Mouse (Mus musculus) heart, embryonic 12.5 days (tissue): ENCODE measurements around the gene Pigl. TPM values are rescaled to one million over a fixed set of nuclear protein-coding genes. Genes with fewer than 3 reads are reported as not detected.

Experiments used
- ATAC-seq: fragments of 200-750 bp; cut with Nextera tagmentation; 2 replicates; pipeline ENCODE4 v1.8.0; 2017; ENCODE audit warnings: moderate TSS enrichment, moderate library complexity; ENCODE audit not compliant: insufficient number of reproducible peaks, low FRiP score
- H3K27ac ChIP-seq: fragments of 300-500 bp; sonication (generic); 2 replicates; pipeline ENCODE4 v1.5.1; 2016; ENCODE audit warnings: mild to moderate bottlenecking, moderate library complexity; ENCODE audit not compliant: poor library complexity, severe bottlenecking
- H3K27me3 ChIP-seq: fragments of 300-500 bp; sonication (generic); replicated peaks from 2 replicates; pipeline ENCODE4 v1.6.1; 2016; ENCODE audit warnings: mild to moderate bottlenecking, moderate library complexity
- H3K36me3 ChIP-seq: fragments of 300-500 bp; sonication (generic); 2 replicates; pipeline ENCODE4 v1.6.1; 2016; ENCODE audit warnings: mild to moderate bottlenecking, moderate library complexity
- H3K4me1 ChIP-seq: fragments of 300-500 bp; sonication (generic); replicated peaks from 2 replicates; pipeline ENCODE4 v1.6.1; 2016; ENCODE audit warnings: mild to moderate bottlenecking
- H3K4me2 ChIP-seq: fragments of 300-500 bp; sonication (generic); 2 replicates; pipeline ENCODE4 v1.6.1; 2016; ENCODE audit warnings: mild to moderate bottlenecking, moderate library complexity
- H3K4me3 ChIP-seq: fragments of 300-500 bp; sonication (generic); 2 replicates; pipeline ENCODE4 v1.5.1; 2016; ENCODE audit warnings: mild to moderate bottlenecking
- H3K9ac ChIP-seq: fragments of 300-500 bp; sonication (generic); 2 replicates; pipeline ENCODE4 v1.6.1; 2016; ENCODE audit warnings: mild to moderate bottlenecking, moderate library complexity
- H3K9me3 ChIP-seq: fragments of 300-500 bp; sonication (generic); replicated peaks from 2 replicates; pipeline ENCODE4 v1.6.1; 2016; ENCODE audit warnings: mild to moderate bottlenecking, moderate library complexity
- WGBS: fragments of 180-500 bp; shearing (Covaris S2); methylation state at CpG from one replicate; pipeline ENCODE4 v1.1.7; 2016; 5-methylcytosine and 5-hydroxymethylcytosine counted together
- polyA plus RNA-seq: library from polyadenylated mRNA; unstranded; fragments of >200 nt; fragmentation: Nextera tagmentation; extraction: Ambion mirVana; gene quantifications from 2 replicates; pipeline ENCODE4 v1.2.1, GENCODE M21; 2016

Pigl gene
- polyA plus RNA-seq, 1 experiment from 2014 or later = 10.3 TPM

- peaks cover 16% of the 10 kb centered on the region; the same call in 1 of the 2 replicates for H3K27me3 ChIP-seq
- 0 out of 2 replicates have a peak, but pooled peaks cover 3% of the 10 kb centered on the region for H3K4me1 ChIP-seq
- no peak for ATAC-seq
- no peak overlapping the region for H3K9ac ChIP-seq
- H3K4me3 ChIP-seq = no peak overlapping the region
- no peak overlapping the region for H3K27ac ChIP-seq
- no peak overlapping the region for H3K4me2 ChIP-seq
- H3K36me3 ChIP-seq = no peaks in the 10 kb centered on the region
- WGBS = 91% methylated on average over 3 of the region's 3 CpGs
- H3K9me3 ChIP-seq = no peaks in the 10 kb centered on the region
Measured at GRCm38 (mm10) chr11:62543991-62544390, 85.7 kb downstream of the Pigl start.

DNA sequence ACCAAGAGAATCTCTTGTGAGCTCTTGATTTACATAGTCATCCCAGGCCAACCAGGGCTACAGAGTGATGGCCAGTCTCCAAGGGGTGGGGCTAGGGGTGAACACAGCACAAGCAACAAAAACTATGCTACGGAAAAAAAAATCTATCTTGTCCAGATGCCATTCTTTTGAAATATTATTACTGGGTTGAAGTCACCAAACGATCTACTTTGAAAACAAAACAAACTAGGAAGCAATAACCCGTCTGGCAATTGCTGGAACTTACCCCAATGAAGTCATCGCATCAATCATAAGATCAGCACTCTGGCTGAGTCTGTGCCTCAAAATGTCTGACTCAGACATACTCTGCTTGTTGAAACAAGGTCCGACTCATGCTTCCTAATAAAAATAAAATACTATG lies 91.5 kb downstream of the Pigl start:
- peaks cover 18% of the 10 kb centered on the region for H3K36me3 ChIP-seq
- WGBS = 14% methylated on average over 5 of the region's 5 CpGs
- peak overlapping the region; percentile 82 for H3K9ac ChIP-seq
- peak overlapping the region; percentile 56 for H3K4me3 ChIP-seq
- no peaks in the 10 kb centered on the region for H3K9me3 ChIP-seq
- H3K27me3 ChIP-seq = no peaks in the 10 kb centered on the region
- ATAC-seq = peak; percentile 63
- H3K4me2 ChIP-seq = peak overlapping the region; percentile 77
- peak overlapping the region; percentile 92 for H3K27ac ChIP-seq
- H3K4me1 ChIP-seq = peaks cover 20% of the 10 kb centered on the region

DNA sequence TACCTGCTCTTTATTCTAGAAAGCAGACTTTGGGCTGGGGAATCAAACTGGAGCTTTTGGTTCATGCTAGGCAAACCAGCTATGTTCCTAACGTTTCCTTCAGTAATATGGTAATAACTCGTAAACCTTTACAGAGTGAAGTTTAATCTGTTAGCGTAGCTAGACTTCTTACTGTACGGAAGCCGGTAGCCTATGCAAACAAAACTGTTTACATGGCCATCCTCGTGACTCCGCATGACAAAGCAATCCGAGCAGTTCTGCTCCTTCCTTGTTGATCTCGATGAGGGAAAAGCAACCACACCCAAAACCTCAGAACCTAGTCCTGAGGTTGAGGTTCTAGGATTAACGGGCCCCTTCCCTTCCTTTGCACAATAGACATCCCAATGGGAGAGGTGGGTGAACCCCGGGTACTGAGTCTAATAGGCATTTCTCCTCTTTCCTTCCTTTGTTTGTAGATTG lies 92.0 kb downstream of the Pigl start:
- Histone ChIP-seq H3K4me2 (peak overlapping the region; percentile 77), H3K27me3 (no peaks in the 10 kb centered on the region), H3K4me1 (peaks cover 25% of the 10 kb centered on the region), H3K27ac (peak overlapping the region; percentile 92), H3K36me3 (peaks cover 23% of the 10 kb centered on the region), H3K9me3 (no peaks in the 10 kb centered on the region), H3K4me3 (peak overlapping the region; percentile 56), H3K9ac (peak overlapping the region; percentile 82)
- peak; percentile 80 for ATAC-seq
- 5% methylated on average over 11 of the region's 11 CpGs for WGBS

- peak; percentile 95 for ATAC-seq
- peak within 1 kb of the TSS; percentile 93 for H3K27ac ChIP-seq
- H3K9ac ChIP-seq = peak within 1 kb of the TSS; percentile 86
- H3K4me2 ChIP-seq = peak within 1 kb of the TSS; percentile 77
- no peaks in the 10 kb centered on the region for H3K9me3 ChIP-seq
- under 1% methylated on average over 40 of the region's 40 CpGs for WGBS
- H3K36me3 ChIP-seq = peaks cover 23% of the 10 kb centered on the region
- no peaks in the 10 kb centered on the region for H3K27me3 ChIP-seq
- H3K4me3 ChIP-seq = peak within 1 kb of the TSS; percentile 56
- H3K4me1 ChIP-seq = peaks cover 25% of the 10 kb centered on the region
Measured at GRCm38 (mm10) chr11:62550727-62551225, 92.5 kb downstream of the Pigl start, which contains the start of gene Ubb. Ubb (plus strand) TSS chr11:62551171.

- H3K9me3 ChIP-seq = no peaks in the 10 kb centered on the region
- peak overlapping the region; percentile 93 for H3K27ac ChIP-seq
- peak overlapping the region; percentile 77 for H3K4me2 ChIP-seq
- WGBS = under 1% methylated on average over 58 of the region's 58 CpGs
- peak overlapping the region; percentile 56 for H3K4me3 ChIP-seq
- ATAC-seq = peak; percentile 89
- H3K27me3 ChIP-seq = no peaks in the 10 kb centered on the region
- H3K4me1 ChIP-seq = peaks cover 25% of the 10 kb centered on the region
- peak overlapping the region; percentile 86 for H3K9ac ChIP-seq
- H3K36me3 ChIP-seq = peaks cover 23% of the 10 kb centered on the region
Measured at GRCm38 (mm10) chr11:62551226-62552119, 93.2 kb downstream of the Pigl start.

DNA sequence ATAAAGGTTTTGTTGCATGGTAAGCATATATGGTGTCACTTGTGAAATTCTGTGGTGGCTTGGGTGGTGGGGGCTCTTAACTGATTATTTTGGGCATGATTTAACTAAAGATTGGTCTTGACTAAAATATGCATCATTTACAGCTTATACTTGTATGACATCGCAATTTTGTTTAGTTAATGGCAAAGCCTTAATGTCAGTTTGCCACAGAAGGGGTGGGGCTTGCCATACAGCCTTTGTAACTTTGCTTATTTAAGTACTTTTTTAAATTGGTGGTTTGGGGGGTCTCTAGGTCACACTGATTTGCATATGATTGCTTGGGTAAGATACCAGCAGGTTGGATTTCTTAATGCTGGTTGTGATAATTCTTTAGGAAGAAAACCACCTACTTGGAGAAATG lies 94.9 kb downstream of the Pigl start:
- Histone ChIP-seq H3K9ac (peak overlapping the region; percentile 75), H3K9me3 (no peaks in the 10 kb centered on the region), H3K4me1 (peaks cover 25% of the 10 kb centered on the region), H3K36me3 (peaks cover 23% of the 10 kb centered on the region), H3K27me3 (no peaks in the 10 kb centered on the region), H3K27ac (no peak overlapping the region), H3K4me2 (peak overlapping the region; percentile 89), H3K4me3 (peak overlapping the region; percentile 63)
- no peak for ATAC-seq
- WGBS = 43% methylated on average over 1 of the region's 1 CpGs

GRCm38 (mm10) chr11:62553633-62554032 lies 95.4 kb downstream of the Pigl start:
- H3K4me1 ChIP-seq = peaks cover 25% of the 10 kb centered on the region
- H3K36me3 ChIP-seq = peaks cover 23% of the 10 kb centered on the region
- no peaks in the 10 kb centered on the region for H3K9me3 ChIP-seq
- 83% methylated on average over 5 of the region's 5 CpGs for WGBS
- peak overlapping the region; percentile 89 for H3K4me2 ChIP-seq
- peak overlapping the region; percentile 63 for H3K4me3 ChIP-seq
- H3K27ac ChIP-seq = no peak overlapping the region
- ATAC-seq = no peak
- H3K9ac ChIP-seq = peak overlapping the region; percentile 75
- H3K27me3 ChIP-seq = no peaks in the 10 kb centered on the region

- ATAC-seq = no peak
- Histone ChIP-seq H3K4me1 (peaks cover 32% of the 10 kb centered on the region), H3K36me3 (peaks cover 23% of the 10 kb centered on the region), H3K27ac (no peak overlapping the region), H3K4me3 (peak overlapping the region; percentile 63), H3K27me3 (no peaks in the 10 kb centered on the region), H3K9ac (peak overlapping the region; percentile 75), H3K4me2 (peak overlapping the region; percentile 89), H3K9me3 (no peaks in the 10 kb centered on the region)
- WGBS = 79% methylated on average over 5 of the region's 5 CpGs
Measured at GRCm38 (mm10) chr11:62554163-62554855, 96.0 kb downstream of the Pigl start.

GRCm38 (mm10) chr11:62554934-62555517 lies 96.8 kb downstream of the Pigl start:
- no peaks in the 10 kb centered on the region for H3K9me3 ChIP-seq
- H3K9ac ChIP-seq = no peak overlapping the region; the same call in 1 of the 2 replicates
- H3K4me3 ChIP-seq = peak overlapping the region; percentile 19; the same call in 1 of the 2 replicates
- H3K27me3 ChIP-seq = no peaks in the 10 kb centered on the region
- H3K36me3 ChIP-seq = peaks cover 23% of the 10 kb centered on the region
- H3K27ac ChIP-seq = no peak overlapping the region
- peaks cover 31% of the 10 kb centered on the region for H3K4me1 ChIP-seq
- peak overlapping the region; percentile 89 for H3K4me2 ChIP-seq
- no peak for ATAC-seq

DNA sequence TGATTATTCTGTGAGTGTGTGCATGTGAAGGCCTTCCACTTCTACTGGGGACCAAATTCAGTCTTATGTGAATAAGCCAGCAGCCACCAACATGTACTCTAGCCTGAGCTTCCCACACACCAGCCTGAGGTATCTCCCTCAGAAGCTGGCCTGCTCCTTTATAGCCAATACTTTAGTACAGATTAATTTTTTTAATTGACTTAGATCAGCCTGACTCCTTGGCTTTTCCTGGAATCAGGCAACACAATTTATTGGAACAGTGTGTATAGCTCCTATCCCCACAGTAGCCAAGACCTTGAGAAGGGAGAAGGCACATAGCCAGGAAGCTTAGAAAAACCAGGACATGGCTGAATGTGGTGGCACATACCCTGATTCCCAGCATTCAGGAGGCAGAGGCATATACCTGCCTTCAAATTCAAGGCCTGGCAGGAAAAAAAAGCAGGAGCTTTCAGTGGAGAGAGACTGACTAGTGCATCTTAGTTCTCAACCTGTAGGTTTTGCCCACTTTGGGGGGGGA lies 97.7 kb downstream of the Pigl start:
- no peak overlapping the region for H3K9ac ChIP-seq
- H3K27me3 ChIP-seq = no peaks in the 10 kb centered on the region
- no peak overlapping the region for H3K4me3 ChIP-seq
- H3K36me3 ChIP-seq = peaks cover 23% of the 10 kb centered on the region
- peaks cover 31% of the 10 kb centered on the region for H3K4me1 ChIP-seq
- no peak overlapping the region for H3K27ac ChIP-seq
- H3K4me2 ChIP-seq = no peak overlapping the region
- no peak for ATAC-seq
- H3K9me3 ChIP-seq = no peaks in the 10 kb centered on the region
